Mouse (Mus musculus) adrenal gland (tissue): ENCODE measurements at regions not wholly inside any gene's neighbourhood (a gene's known extent, or its start where the extent isn't known, plus 50 kb on each side); places are given as distances from the start of the nearest gene placed in this dataset.

Experiments
- intact Hi-C: fragments of 180-260 bp; cut with DNase I; formaldehyde crosslinking; loops from one replicate; pipeline ENCODE4 v1.15.1; 2025
- microRNA-seq, 2 experiments: library from miRNA; unstranded; fragments of <30 nt; microRNA quantifications; one replicate each; pipeline ENCODE4; 2019

DNA sequence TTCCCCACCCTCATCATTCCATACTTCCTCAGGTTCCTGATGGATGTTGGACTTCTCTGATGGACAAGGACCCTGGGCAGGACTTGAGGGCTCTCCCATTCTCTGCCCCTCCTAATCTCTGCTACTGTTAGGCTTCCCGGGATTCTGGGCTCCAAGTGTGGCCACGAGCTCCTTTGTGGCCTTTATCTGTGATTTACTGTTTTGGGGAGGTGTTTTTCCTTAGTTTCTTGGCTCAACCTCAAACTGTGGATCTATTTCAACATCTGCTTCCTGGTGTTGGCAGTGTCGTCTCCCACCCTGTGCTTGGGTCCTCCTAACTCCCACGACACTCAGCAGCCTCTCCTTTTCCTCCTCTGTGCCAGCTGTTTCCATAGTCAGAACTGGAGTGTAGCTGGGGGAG, 61.3 kb upstream of the Unc5b start:
- intact Hi-C loops: no loop called here

- intact Hi-C loops: no loop called here
These were observed 60.2 kb upstream of the Unc5b start for GRCm38 (mm10) chr10:60891476-60892170.

GRCm38 (mm10) chr10:60889792-60890191, 58.4 kb upstream of the Unc5b start:
- intact Hi-C loops: no loop called here

- intact Hi-C loops: no loop called here
These were observed 57.2 kb upstream of the Unc5b start for GRCm38 (mm10) chr10:60888541-60888940.

GRCm38 (mm10) chr10:60885348-60886275, 54.2 kb upstream of the Unc5b start:
- intact Hi-C loops: no loop called here

DNA sequence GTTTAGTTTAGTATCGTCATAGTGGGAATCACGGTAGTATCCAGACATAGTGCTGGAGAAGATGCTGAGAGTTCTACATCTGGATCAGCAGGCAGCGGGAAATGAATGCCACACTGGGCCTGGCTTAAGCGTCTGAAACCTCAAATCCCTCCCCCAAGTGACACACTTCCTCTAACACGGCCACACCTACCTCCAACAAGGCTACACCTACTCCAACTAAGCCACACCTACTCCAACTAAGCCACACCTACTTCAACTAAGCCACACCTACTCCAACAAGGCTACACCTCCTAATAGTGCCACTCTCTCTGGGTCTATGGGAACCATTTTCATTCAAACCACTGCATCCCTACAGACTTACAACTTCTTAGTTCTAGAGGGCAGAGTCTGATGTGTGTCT, 53.4 kb upstream of the Unc5b start:
- intact Hi-C loops: no loop called here

Small RNA genes in the stretch of these regions (microRNA-seq; reads per million reads assigned to microRNA genes)
- gene Mir466j (0 reads per million in 2 experiments), gene Mir6408 (0 reads per million in 2 experiments)
